Mouse (Mus musculus): ENCODE measurements around the gene Hadha.

- TF ChIP-seq POLR2A (IDR thresholded peaks at IDR 0.05; ENCODE audit: low read depth, low read length) (no peak), CTCF (IDR thresholded peaks at IDR 0.05; ENCODE audit: extremely low read depth, insufficient read depth, insufficient read length, insufficient replicate concordance) (no peak)
Observed at GRCm38 (mm10) chr5:30172931-30173692, 18.1 kb upstream of the Hadha start.
